Mouse (Mus musculus) C2C12 (cell line): ENCODE measurements around the gene Bri3.

ENCODE experiments used
- CTCF ChIP-seq: IDR thresholded peaks from one replicate; pipeline ENCODE4 v1.5.1; 2011; ENCODE audit not compliant: control insufficient read depth, insufficient read depth, insufficient read length
- MAX ChIP-seq: IDR thresholded peaks from one replicate; pipeline ENCODE4 v1.6.1; 2011; ENCODE audit warnings: mild to moderate bottlenecking, control low read depth
- MYOD1 ChIP-seq: IDR thresholded peaks from one replicate; pipeline ENCODE4 v1.6.1; 2011; ENCODE audit warnings: low read depth; ENCODE audit not compliant: control insufficient read depth, insufficient read length
- USF1 ChIP-seq: IDR thresholded peaks from one replicate; pipeline ENCODE4 v1.6.1; 2011; ENCODE audit warnings: low read depth, mild to moderate bottlenecking, control low read depth, moderate library complexity

DNA sequence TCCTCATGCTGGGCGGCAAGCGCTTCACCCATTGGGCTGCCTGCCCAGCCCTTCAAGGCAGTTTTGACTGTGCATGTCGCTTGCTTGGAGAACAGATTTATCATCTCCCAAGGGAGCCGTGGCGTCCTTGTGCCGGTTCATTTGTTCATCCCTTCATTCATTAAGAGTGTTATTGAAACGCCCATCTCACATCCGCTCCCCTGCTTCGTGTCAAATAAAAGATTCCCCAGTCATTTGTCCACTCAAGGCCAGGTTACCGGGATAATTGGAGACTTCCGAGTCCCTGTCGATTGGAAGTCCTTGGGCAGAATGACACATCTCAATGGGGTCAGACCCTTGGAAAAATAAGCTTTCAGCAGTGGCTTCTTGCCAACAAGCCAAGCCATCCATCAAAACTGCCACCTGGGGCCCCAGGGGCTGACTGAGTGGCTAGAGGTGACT lies 197.6 kb downstream of the Bri3 start:
- TF ChIP-seq CTCF = no peak
- TF ChIP-seq USF1 = no peak
- no peak for TF ChIP-seq MAX
- no peak for TF ChIP-seq MYOD1
